Mouse (Mus musculus): ENCODE measurements around the gene Usp32. TPM values are rescaled to one million over a fixed set of nuclear protein-coding genes. Genes with fewer than 3 reads are reported as not detected.

The Usp32 gene
- polyA plus RNA-seq, 1 experiment from 2014 or later, result 4.8 TPM

- H3K27me3 ChIP-seq (ENCODE audit: poor library complexity, severe bottlenecking), result no peaks in the 10 kb centered on the region
- no peaks in the 10 kb centered on the region for H3K4me1 ChIP-seq
- H3K36me3 ChIP-seq (replicated peaks), result peaks cover 63% of the 10 kb centered on the region
- H3K27ac ChIP-seq, result no peak overlapping the region
- H3K4me3 ChIP-seq, result no peak overlapping the region
- H3K9me3 ChIP-seq, result no peaks in the 10 kb centered on the region
- no peak for DNase-seq (ENCODE audit: extremely low spot score, low spot score)
- 88% methylated on average over 1 of the region's 1 CpGs for WGBS
Observed at GRCm38 (mm10) chr11:84995241-84995640, 144.7 kb downstream of the Usp32 start.

GRCm38 (mm10) chr11:84992996-84993395, 147.0 kb downstream of the Usp32 start:
- Histone ChIP-seq H3K4me3 (no peak overlapping the region), H3K9me3 (no peaks in the 10 kb centered on the region), H3K27ac (no peak overlapping the region), H3K27me3 (ENCODE audit: poor library complexity, severe bottlenecking) (no peaks in the 10 kb centered on the region), H3K36me3 (replicated peaks) (peaks cover 64% of the 10 kb centered on the region), H3K4me1 (no peaks in the 10 kb centered on the region)
- 81% methylated on average over 1 of the region's 1 CpGs for WGBS
- no peak for DNase-seq (ENCODE audit: extremely low spot score, low spot score)

- peaks cover 57% of the 10 kb centered on the region for H3K36me3 ChIP-seq (replicated peaks)
- no peak overlapping the region for H3K27ac ChIP-seq
- WGBS, result 89% methylated on average over 3 of the region's 3 CpGs
- no peaks in the 10 kb centered on the region for H3K4me1 ChIP-seq
- H3K9me3 ChIP-seq, result no peaks in the 10 kb centered on the region
- no peak overlapping the region for H3K4me3 ChIP-seq
- no peaks in the 10 kb centered on the region for H3K27me3 ChIP-seq (ENCODE audit: poor library complexity, severe bottlenecking)
- DNase-seq (ENCODE audit: extremely low spot score, low spot score), result no peak
Observed at GRCm38 (mm10) chr11:84988341-84988919, 151.5 kb downstream of the Usp32 start.

GRCm38 (mm10) chr11:84985421-84985820, 154.5 kb downstream of the Usp32 start:
- WGBS, result 91% methylated on average over 6 of the region's 6 CpGs
- Histone ChIP-seq H3K27ac (no peak overlapping the region), H3K4me1 (no peaks in the 10 kb centered on the region), H3K27me3 (ENCODE audit: poor library complexity, severe bottlenecking) (no peaks in the 10 kb centered on the region), H3K4me3 (no peak overlapping the region), H3K36me3 (replicated peaks) (peaks cover 31% of the 10 kb centered on the region), H3K9me3 (no peaks in the 10 kb centered on the region)
- no peak for DNase-seq (ENCODE audit: extremely low spot score, low spot score)

GRCm38 (mm10) chr11:84980697-84981096, 159.3 kb downstream of the Usp32 start:
- Histone ChIP-seq H3K9me3 (no peaks in the 10 kb centered on the region), H3K27ac (no peak overlapping the region), H3K27me3 (ENCODE audit: poor library complexity, severe bottlenecking) (no peaks in the 10 kb centered on the region), H3K4me1 (no peaks in the 10 kb centered on the region), H3K36me3 (replicated peaks) (peaks cover 9% of the 10 kb centered on the region; the same call in 1 of the 2 replicates), H3K4me3 (no peak overlapping the region)
- DNase-seq (ENCODE audit: extremely low spot score, low spot score), result no peak
- WGBS, result 75% methylated on average over 2 of the region's 2 CpGs

GRCm38 (mm10) chr11:84979351-84979750, 160.6 kb downstream of the Usp32 start:
- Histone ChIP-seq H3K27me3 (ENCODE audit: poor library complexity, severe bottlenecking) (no peaks in the 10 kb centered on the region), H3K4me1 (no peaks in the 10 kb centered on the region), H3K9me3 (no peaks in the 10 kb centered on the region), H3K36me3 (replicated peaks) (0 out of 2 replicates have a peak, but pooled peaks cover 5% of the 10 kb centered on the region), H3K27ac (no peak overlapping the region), H3K4me3 (no peak overlapping the region)
- 57% methylated on average over 1 of the region's 1 CpGs for WGBS
- no peak for DNase-seq (ENCODE audit: extremely low spot score, low spot score)

GRCm38 (mm10) chr11:84978113-84978512, 161.8 kb downstream of the Usp32 start:
- 48% methylated on average over 2 of the region's 2 CpGs for WGBS
- Histone ChIP-seq H3K4me1 (no peaks in the 10 kb centered on the region), H3K36me3 (replicated peaks) (no peaks in the 10 kb centered on the region), H3K27ac (no peak overlapping the region), H3K9me3 (no peaks in the 10 kb centered on the region), H3K4me3 (no peak overlapping the region), H3K27me3 (ENCODE audit: poor library complexity, severe bottlenecking) (no peaks in the 10 kb centered on the region)
- DNase-seq (ENCODE audit: extremely low spot score, low spot score), result no peak

GRCm38 (mm10) chr11:84977385-84977952, 162.5 kb downstream of the Usp32 start:
- Histone ChIP-seq H3K9me3 (no peaks in the 10 kb centered on the region), H3K27ac (no peak overlapping the region), H3K4me1 (no peaks in the 10 kb centered on the region), H3K36me3 (replicated peaks) (no peaks in the 10 kb centered on the region), H3K27me3 (ENCODE audit: poor library complexity, severe bottlenecking) (no peaks in the 10 kb centered on the region), H3K4me3 (no peak overlapping the region)
- no peak for DNase-seq (ENCODE audit: extremely low spot score, low spot score)
- 89% methylated on average over 3 of the region's 3 CpGs for WGBS

- DNase-seq (ENCODE audit: extremely low spot score, low spot score), result no peak
- H3K4me3 ChIP-seq, result no peak overlapping the region
- 83% methylated on average over 3 of the region's 3 CpGs for WGBS
- H3K27ac ChIP-seq, result no peak overlapping the region
- H3K4me1 ChIP-seq, result no peaks in the 10 kb centered on the region
- H3K27me3 ChIP-seq (ENCODE audit: poor library complexity, severe bottlenecking), result no peaks in the 10 kb centered on the region
- H3K9me3 ChIP-seq, result no peaks in the 10 kb centered on the region
- H3K36me3 ChIP-seq (replicated peaks), result no peaks in the 10 kb centered on the region
Observed at GRCm38 (mm10) chr11:84976706-84977105, 163.3 kb downstream of the Usp32 start.

GRCm38 (mm10) chr11:84974582-84974981, 165.4 kb downstream of the Usp32 start:
- WGBS, result 72% methylated on average over 7 of the region's 7 CpGs
- DNase-seq (ENCODE audit: extremely low spot score, low spot score), result no peak
- Histone ChIP-seq H3K27me3 (ENCODE audit: poor library complexity, severe bottlenecking) (no peaks in the 10 kb centered on the region), H3K4me1 (peaks cover 9% of the 10 kb centered on the region), H3K27ac (no peak overlapping the region), H3K4me3 (no peak overlapping the region), H3K36me3 (replicated peaks) (no peaks in the 10 kb centered on the region), H3K9me3 (no peaks in the 10 kb centered on the region)

GRCm38 (mm10) chr11:84973661-84974060, 166.3 kb downstream of the Usp32 start:
- 65% methylated on average over 5 of the region's 5 CpGs for WGBS
- DNase-seq (ENCODE audit: extremely low spot score, low spot score), result no peak
- H3K27me3 ChIP-seq (ENCODE audit: poor library complexity, severe bottlenecking), result no peaks in the 10 kb centered on the region
- peaks cover 9% of the 10 kb centered on the region for H3K4me1 ChIP-seq
- H3K9me3 ChIP-seq, result no peaks in the 10 kb centered on the region
- no peaks in the 10 kb centered on the region for H3K36me3 ChIP-seq (replicated peaks)
- no peak overlapping the region for H3K27ac ChIP-seq
- no peak overlapping the region for H3K4me3 ChIP-seq

GRCm38 (mm10) chr11:84972067-84972466, 167.9 kb downstream of the Usp32 start:
- H3K36me3 ChIP-seq (replicated peaks), result no peaks in the 10 kb centered on the region
- 89% methylated on average over 3 of the region's 3 CpGs for WGBS
- DNase-seq (ENCODE audit: extremely low spot score, low spot score), result no peak
- no peaks in the 10 kb centered on the region for H3K27me3 ChIP-seq (ENCODE audit: poor library complexity, severe bottlenecking)
- H3K4me1 ChIP-seq, result peaks cover 23% of the 10 kb centered on the region
- no peaks in the 10 kb centered on the region for H3K9me3 ChIP-seq
- H3K27ac ChIP-seq, result no peak overlapping the region
- H3K4me3 ChIP-seq, result no peak overlapping the region

- peak overlapping the region; percentile 83; the same call in 1 of the 2 replicates for H3K27ac ChIP-seq
- peaks cover 34% of the 10 kb centered on the region for H3K4me1 ChIP-seq
- no peaks in the 10 kb centered on the region for H3K27me3 ChIP-seq (ENCODE audit: poor library complexity, severe bottlenecking)
- WGBS, result 71% methylated on average over 6 of the region's 6 CpGs
- no peak overlapping the region for H3K4me3 ChIP-seq
- no peak for DNase-seq (ENCODE audit: extremely low spot score, low spot score)
- no peaks in the 10 kb centered on the region for H3K36me3 ChIP-seq (replicated peaks)
- H3K9me3 ChIP-seq, result no peaks in the 10 kb centered on the region
Observed at GRCm38 (mm10) chr11:84968775-84969174, 171.2 kb downstream of the Usp32 start.

All from forebrain, embryonic 10.5 days (tissue).